Mouse (Mus musculus) left cerebral cortex, postnatal 10 days (tissue): Measurements from ENCODE around the gene Cd27. TPM values are rescaled to one million over a fixed set of nuclear protein-coding genes. Genes with fewer than 3 reads are reported as not detected.
A peak's percentile ranks its signal among the peaks of the same experiment; 100 is the strongest.

Experiments
- DNase-seq, 2 experiments: peaks; one replicate each; pipeline ENCODE4 v3.0.0; 2021 to 2022; ENCODE audit warnings: low spot score in 2 of 2, mixed read lengths in 1 of 2; ENCODE audit errors: extremely low spot score in 1 of 2
- intact Hi-C: fragments of 180-260 bp; cut with DNase I; formaldehyde crosslinking; loops from one replicate; pipeline ENCODE4 v1.15.1; 2025
- total RNA-seq, 2 experiments: library from RNA; stranded (reverse); gene quantifications; 2 replicates each; pipeline ENCODE4 v1.2.3; 2021

Cd27 gene
- total RNA-seq, 2 experiments from 2014 or later: not detected

GRCm38 (mm10) chr6:125253863-125254715 lies 17.3 kb upstream of the Cd27 start:
- no peak for DNase-seq
- intact Hi-C loops: no loop called here

GRCm38 (mm10) chr6:125252711-125253110 lies 15.9 kb upstream of the Cd27 start:
- intact Hi-C loops: no loop called here
- no peak for DNase-seq

- DNase-seq: no peak
- intact Hi-C loops: no loop called here
Measured at GRCm38 (mm10) chr6:125252285-125252684, 15.5 kb upstream of the Cd27 start.

GRCm38 (mm10) chr6:125244551-125244950 lies 7.7 kb upstream of the Cd27 start:
- intact Hi-C loops: no loop called here
- no peak for DNase-seq

GRCm38 (mm10) chr6:125241566-125241965 lies 4.8 kb upstream of the Cd27 start:
- intact Hi-C loops: no loop called here
- DNase-seq: no peak

GRCm38 (mm10) chr6:125240617-125241016 lies 3.8 kb upstream of the Cd27 start:
- intact Hi-C loops: no loop called here
- no peak for DNase-seq

- intact Hi-C loops: no loop called here
- DNase-seq: no peak
Measured at GRCm38 (mm10) chr6:125239547-125239946, 2.7 kb upstream of the Cd27 start.

- intact Hi-C loops: no loop called here
Measured at GRCm38 (mm10) chr6:125238396-125238795, 1.6 kb upstream of the Cd27 start.

GRCm38 (mm10) chr6:125237421-125237820 lies 611 bp upstream of the Cd27 start:
- intact Hi-C loops: no loop called here
- DNase-seq: no peak

More at GRCm38 (mm10) chr6:125238396-125238795, 1.6 kb upstream of the Cd27 start:
- no peak for DNase-seq

GRCm38 (mm10) chr6:125236341-125236740 lies 469 bp downstream of the Cd27 start:
- intact Hi-C loops: no loop called here
- DNase-seq: no peak

- intact Hi-C loops: no loop called here
Measured at GRCm38 (mm10) chr6:125234520-125234828, 2.3 kb downstream of the Cd27 start.

GRCm38 (mm10) chr6:125233816-125234519 lies 2.8 kb downstream of the Cd27 start:
- DNase-seq: no peak
- intact Hi-C loops: no loop called here

More at GRCm38 (mm10) chr6:125234520-125234828, 2.3 kb downstream of the Cd27 start:
- no peak for DNase-seq

- intact Hi-C loops: no loop called here
- DNase-seq: no peak
Measured at GRCm38 (mm10) chr6:125232516-125232915, 4.3 kb downstream of the Cd27 start.

- no peak for DNase-seq
- intact Hi-C loops: no loop called here
Measured at GRCm38 (mm10) chr6:125232045-125232437, 4.8 kb downstream of the Cd27 start.

- intact Hi-C loops: no loop called here
- peak in 1 of 2 experiments; percentile 65 for DNase-seq
Measured at GRCm38 (mm10) chr6:125231117-125232044, 5.4 kb downstream of the Cd27 start, which contains the start of gene Tapbpl. Tapbpl (minus strand) TSS chr6:125231860.

GRCm38 (mm10) chr6:125230571-125230970 lies 6.2 kb downstream of the Cd27 start:
- DNase-seq: no peak
- intact Hi-C loops: no loop called here

GRCm38 (mm10) chr6:125225518-125226115 lies 11.2 kb downstream of the Cd27 start:
- intact Hi-C loops: no loop called here
- DNase-seq: no peak

GRCm38 (mm10) chr6:125222577-125222976 lies 14.2 kb downstream of the Cd27 start:
- DNase-seq: no peak
- intact Hi-C loops: no loop called here

GRCm38 (mm10) chr6:125222146-125222545 lies 14.7 kb downstream of the Cd27 start:
- peak in 1 of 2 experiments; percentile 46 for DNase-seq
- intact Hi-C loops: no loop called here
